Mouse (Mus musculus) left cerebral cortex, adult 8-10 months (tissue): ENCODE data around the gene Slc7a4. TPM values are rescaled to one million over a fixed set of nuclear protein-coding genes. Genes with fewer than 3 reads are reported as not detected.
"Not testable (repeated sequence)": the region's sequence is repeated elsewhere in the genome, so short reads cannot be mapped to it uniquely, and the experiment has no call there.

Experiments used
- DNase-seq, 2 experiments: peaks; one replicate each; pipeline ENCODE4 v3.0.0; 2022; ENCODE audit warnings: low spot score in 2 of 2
- total RNA-seq, 4 experiments: library from RNA; stranded (reverse); gene quantifications; 2 replicates each; pipeline ENCODE4 v1.2.4; 2022

The Slc7a4 gene
- 10 to 100 TPM; 77.9 to 89.9 (median 88.4) TPM for total RNA-seq

- DNase-seq, result no peak
These were observed at the start of gene Slc7a4 for GRCm38 (mm10) chr16:17583064-17583463. Slc7a4 (minus strand) TSS chr16:17583214.

GRCm38 (mm10) chr16:17632580-17632979 lies 49.6 kb upstream of the Slc7a4 start:
- DNase-seq, result no peak

- no peak for DNase-seq
These were observed 43.2 kb upstream of the Slc7a4 start for GRCm38 (mm10) chr16:17626269-17626555.

GRCm38 (mm10) chr16:17625488-17626268 lies 42.7 kb upstream of the Slc7a4 start:
- no peak for DNase-seq

GRCm38 (mm10) chr16:17621936-17622335 lies 38.9 kb upstream of the Slc7a4 start:
- no peak for DNase-seq

GRCm38 (mm10) chr16:17619198-17620105 lies 36.4 kb upstream of the Slc7a4 start, which contains the start of gene Smpd4:
Smpd4 (plus strand) TSS chr16:17619354.
- peak; percentile 67 to 96 for DNase-seq

GRCm38 (mm10) chr16:17617922-17618565 lies 35.0 kb upstream of the Slc7a4 start:
- peak in 1 of 2 experiments; percentile 28 for DNase-seq

- no peak for DNase-seq
These were observed 33.2 kb upstream of the Slc7a4 start for GRCm38 (mm10) chr16:17616212-17616611.

- DNase-seq, result not testable (repeated sequence)
These were observed 31.7 kb upstream of the Slc7a4 start for GRCm38 (mm10) chr16:17614740-17615139.

- DNase-seq, result peak in 1 of 2 experiments; percentile 64
These were observed 28.4 kb upstream of the Slc7a4 start for GRCm38 (mm10) chr16:17611383-17611782.

- peak in 1 of 2 experiments; percentile 40 for DNase-seq
These were observed 22.7 kb upstream of the Slc7a4 start for GRCm38 (mm10) chr16:17605684-17606083.

- DNase-seq, result no peak
These were observed 21.9 kb upstream of the Slc7a4 start for GRCm38 (mm10) chr16:17604941-17605340.

- no peak for DNase-seq
These were observed 18.0 kb upstream of the Slc7a4 start for GRCm38 (mm10) chr16:17600944-17601562.

GRCm38 (mm10) chr16:17590731-17591130 lies 7.7 kb upstream of the Slc7a4 start:
- DNase-seq, result no peak

- DNase-seq, result no peak
These were observed 1.5 kb upstream of the Slc7a4 start for GRCm38 (mm10) chr16:17584555-17584954.

- no peak for DNase-seq
These were observed 6.2 kb downstream of the Slc7a4 start for GRCm38 (mm10) chr16:17576825-17577215.

- DNase-seq, result peak; percentile 65 to 73
These were observed 6.9 kb downstream of the Slc7a4 start for GRCm38 (mm10) chr16:17575870-17576824.

GRCm38 (mm10) chr16:17566186-17566585 lies 16.8 kb downstream of the Slc7a4 start:
- DNase-seq, result no peak

- no peak for DNase-seq
These were observed 18.2 kb downstream of the Slc7a4 start for GRCm38 (mm10) chr16:17564771-17565170.

- DNase-seq, result peak in 1 of 2 experiments; percentile 69
These were observed 18.8 kb downstream of the Slc7a4 start for GRCm38 (mm10) chr16:17564221-17564620.
